Mouse (Mus musculus) testis, postnatal 14 days (tissue): ENCODE data around the gene C2.

Experiments used
- DNase-seq: peaks from one replicate; pipeline ENCODE4 v3.0.0; 2021; ENCODE audit warnings: low spot score

C2 gene

GRCm38 (mm10) chr17:34879336-34879879 is 18.7 kb downstream of the C2 start, which contains the start of gene Zbtb12:
Gene Zbtb12, plus strand, starts transcription at chr17:34879483.
- no peak for DNase-seq

GRCm38 (mm10) chr17:34874321-34874720 is 23.7 kb downstream of the C2 start:
- DNase-seq: no peak

DNA sequence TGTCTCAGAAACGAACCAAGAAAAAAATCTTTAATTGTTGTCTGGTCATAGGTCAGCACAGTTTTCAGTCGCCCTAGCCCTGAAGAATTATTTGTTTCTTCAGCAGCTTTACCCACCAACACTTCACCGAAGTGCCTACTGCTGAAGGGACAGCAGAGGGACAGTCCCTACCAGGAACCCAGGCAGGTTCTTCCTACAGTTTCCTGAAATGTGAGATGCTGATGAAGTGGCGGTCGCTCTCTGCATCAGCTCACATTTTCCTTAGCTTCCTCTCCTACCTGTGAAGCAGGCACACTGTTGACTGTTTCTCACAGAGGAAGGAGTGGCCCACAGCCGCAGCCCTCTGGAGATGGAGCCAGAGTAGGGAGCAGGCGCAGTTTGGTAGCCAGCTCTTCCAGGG is 32.1 kb downstream of the C2 start:
- no peak for DNase-seq

GRCm38 (mm10) chr17:34862416-34863081 is 35.5 kb downstream of the C2 start, which contains the start of gene Cfb:
Gene Cfb, minus strand, starts transcription at chr17:34862518.
- DNase-seq: no peak

DNA sequence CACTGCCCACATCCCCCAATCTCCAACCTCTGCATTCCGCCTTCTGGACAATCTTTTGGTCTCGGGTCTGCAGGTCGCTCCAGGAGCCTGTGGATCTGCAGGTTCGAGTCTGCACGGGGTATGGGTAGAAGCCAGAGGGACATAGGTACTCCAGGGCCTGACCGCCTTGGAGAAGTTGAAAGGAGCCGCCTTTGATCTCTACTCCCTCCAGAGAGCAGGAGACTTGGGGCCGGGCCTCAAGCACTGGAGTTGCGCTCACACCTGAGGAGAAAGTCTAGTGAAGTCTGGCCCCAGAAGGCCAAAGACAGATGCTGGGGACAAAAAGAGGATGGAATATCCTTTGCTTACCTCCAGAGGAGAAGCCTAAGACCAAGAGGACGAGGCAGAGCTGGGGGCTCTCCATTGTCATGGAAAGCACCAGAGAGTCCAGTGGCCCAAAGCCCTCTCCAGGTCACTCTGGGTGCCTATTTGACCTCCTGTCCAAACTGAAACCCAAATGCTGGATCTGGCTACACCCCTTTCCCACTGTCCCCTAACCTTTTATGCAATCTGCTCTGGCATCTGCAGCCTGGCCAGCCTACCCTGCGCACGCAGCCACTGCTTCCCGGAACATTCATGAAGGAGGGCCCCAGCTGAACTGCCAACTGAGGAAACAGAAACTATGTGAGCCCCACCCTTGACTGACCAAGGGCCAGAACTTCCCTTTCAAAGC is 36.2 kb downstream of the C2 start:
- DNase-seq: no peak

GRCm38 (mm10) chr17:34860514-34860913 is 37.6 kb downstream of the C2 start:
- no peak for DNase-seq

GRCm38 (mm10) chr17:34858670-34859069 is 39.4 kb downstream of the C2 start:
- no peak for DNase-seq

- no peak for DNase-seq
Measured at GRCm38 (mm10) chr17:34855825-34856224, 42.2 kb downstream of the C2 start.

DNA sequence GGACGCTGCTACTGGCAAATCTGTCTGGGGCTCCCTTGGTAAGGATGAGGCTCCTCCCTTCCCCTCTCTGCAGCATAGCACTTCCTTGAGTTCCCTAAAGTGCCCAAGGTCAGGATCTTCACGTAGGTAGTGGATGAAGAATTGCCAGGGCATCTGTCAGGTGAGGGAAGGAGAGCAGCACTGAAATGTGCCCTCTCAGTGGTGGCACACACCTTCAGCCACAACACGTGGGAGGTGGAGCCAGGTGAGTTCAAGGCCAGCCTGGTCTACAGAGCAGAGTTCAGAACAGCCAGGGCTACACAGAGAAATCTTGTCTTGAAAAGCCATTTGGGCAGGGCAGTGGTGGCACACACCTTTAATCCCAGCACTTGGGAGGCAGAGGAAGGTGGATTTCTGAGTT is 43.3 kb downstream of the C2 start:
- no peak for DNase-seq

GRCm38 (mm10) chr17:34853511-34853910 is 44.6 kb downstream of the C2 start:
- DNase-seq: no peak

GRCm38 (mm10) chr17:34850517-34851125 is 47.4 kb downstream of the C2 start:
- no peak for DNase-seq

- DNase-seq: peak; percentile 97
Measured at GRCm38 (mm10) chr17:34849722-34850516, 48.1 kb downstream of the C2 start, which contains the start of the genes Skiv2l and Nelfe. Gene Skiv2l, minus strand, starts transcription at chr17:34850210. Gene Nelfe, plus strand, starts transcription at chr17:34850391.

DNA sequence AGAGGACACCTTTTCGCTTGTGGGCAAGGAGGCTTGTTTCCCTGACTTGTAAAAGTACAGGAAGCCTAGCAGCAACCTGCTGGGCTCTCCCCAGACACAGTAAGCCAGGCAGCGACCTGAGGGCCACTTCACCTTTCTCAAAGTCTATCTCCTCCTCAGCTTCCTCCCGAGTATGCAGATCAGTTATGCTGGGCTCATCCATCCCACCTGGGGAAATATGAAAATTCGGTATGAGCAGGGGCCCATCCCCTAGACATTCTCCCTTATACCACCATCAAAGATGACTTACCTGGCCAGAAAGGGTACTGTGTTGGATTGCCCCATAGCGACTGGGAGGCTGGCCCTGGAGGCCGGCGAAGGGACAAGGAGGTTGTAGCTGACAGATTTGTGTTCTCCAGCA is 50.5 kb downstream of the C2 start:
- DNase-seq: no peak

GRCm38 (mm10) chr17:34847192-34847591 is 50.9 kb downstream of the C2 start:
- no peak for DNase-seq

DNA sequence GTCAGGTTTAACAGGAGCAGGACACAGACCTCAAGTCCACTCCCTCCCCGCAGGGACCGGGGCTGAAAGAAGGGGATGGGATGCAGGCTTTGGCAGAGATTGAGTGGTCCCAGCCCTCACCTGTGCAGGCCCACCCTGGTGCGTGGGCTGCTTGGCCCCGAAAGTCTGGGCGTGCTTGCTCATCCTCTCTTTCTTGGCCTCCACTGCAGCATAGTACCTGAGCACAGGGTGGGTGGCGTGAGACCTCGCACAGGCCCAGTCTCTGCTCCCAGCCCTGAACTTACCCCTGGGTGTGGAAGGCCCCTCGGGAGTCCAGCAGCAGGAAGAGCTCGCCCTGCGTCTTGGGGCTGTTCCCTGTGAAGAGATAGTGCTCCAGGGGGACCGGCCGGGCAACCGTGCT is 53.2 kb downstream of the C2 start:
- DNase-seq: no peak

DNA sequence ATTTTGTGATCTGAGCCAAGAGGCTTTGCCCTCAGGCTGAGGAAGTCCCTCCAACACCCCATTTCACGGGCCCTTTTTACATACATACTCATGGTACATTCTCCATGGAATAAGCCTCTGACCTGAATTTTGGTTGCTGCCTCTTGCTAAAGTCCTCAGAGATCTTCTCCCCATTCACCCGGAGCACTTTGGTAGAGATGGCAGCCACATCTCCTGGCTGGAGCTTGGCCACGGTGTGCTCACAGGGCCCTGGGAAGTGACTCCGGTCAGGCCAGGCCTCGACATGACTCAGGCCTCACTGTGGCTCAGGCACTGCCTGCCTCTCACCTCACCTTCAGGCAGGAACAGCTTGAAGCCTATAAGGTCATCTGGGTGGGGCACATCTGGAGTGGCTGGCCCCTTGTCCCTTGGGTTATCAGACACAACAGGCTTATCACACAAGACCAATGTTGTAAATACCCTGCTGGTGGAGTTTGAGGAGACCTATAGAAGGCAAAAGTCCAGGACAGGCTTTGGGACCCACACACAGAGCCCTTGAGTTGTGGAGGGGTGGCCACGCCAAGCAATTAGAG is 57.2 kb downstream of the C2 start:
- DNase-seq: no peak

DNA sequence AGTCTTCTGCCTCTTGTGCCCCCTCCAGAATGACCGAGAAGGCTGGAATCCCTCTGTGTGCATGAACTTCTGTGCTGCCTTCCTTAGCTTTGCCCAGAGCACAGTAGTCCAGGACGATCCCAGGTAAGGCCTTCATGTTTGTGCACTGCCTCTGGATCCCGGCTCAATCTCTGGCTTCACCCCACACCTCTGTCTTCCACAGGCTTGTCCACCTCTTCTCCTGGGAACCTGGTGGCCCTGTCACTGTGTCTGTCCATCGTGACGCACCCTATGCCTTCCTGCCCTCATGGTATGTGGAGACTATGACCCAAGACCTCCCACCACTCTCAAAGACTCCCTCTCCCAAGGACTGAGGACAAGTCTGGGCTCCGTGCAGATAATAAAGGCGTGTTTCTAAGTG is 59.3 kb downstream of the C2 start:
- DNase-seq: no peak

DNA sequence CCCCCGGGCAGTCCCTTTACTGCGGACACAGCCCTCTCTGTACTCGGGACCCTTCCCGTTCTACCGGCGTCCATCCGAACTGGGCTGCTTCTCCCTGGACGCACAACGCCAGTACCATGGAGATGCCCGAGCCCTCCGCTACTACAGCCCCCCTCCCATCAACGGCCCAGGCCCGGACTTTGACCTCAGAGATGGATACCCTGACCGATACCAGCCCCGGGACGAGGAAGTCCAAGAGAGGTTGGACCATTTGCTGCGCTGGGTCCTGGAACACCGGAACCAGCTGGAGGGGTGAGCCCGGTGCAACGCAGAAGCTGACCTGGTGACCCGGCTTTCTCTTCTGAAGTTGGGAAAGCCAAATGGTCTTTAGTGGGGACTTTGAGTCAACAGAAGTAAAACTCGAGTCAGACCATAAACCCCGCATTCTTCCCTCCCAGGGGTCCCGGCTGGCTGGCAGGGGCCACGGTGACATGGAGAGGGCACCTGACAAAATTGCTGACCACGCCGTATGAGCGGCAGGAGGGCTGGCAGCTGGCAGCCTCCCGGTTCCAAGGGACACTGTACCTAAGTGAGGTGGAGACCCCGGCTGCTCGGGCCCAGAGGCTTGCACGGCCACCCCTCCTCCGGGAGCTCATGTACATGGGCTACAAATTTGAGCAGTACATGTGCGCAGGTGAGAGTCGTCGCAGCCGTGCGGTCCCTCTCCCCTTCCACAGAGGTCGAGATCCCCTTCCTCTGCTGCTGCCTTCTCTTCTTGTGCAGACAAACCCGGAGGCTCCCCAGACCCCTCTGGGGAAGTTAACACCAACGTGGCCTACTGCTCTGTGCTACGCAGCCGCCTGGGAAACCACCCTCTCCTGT is 60.4 kb downstream of the C2 start:
- no peak for DNase-seq

- DNase-seq: peak; percentile 96
Measured at GRCm38 (mm10) chr17:34836856-34837221, 61.2 kb downstream of the C2 start, which contains the start of the genes Stk19 and Dxo. Gene Stk19, minus strand, starts transcription at chr17:34836945. Gene Dxo, plus strand, starts transcription at chr17:34837019.

GRCm38 (mm10) chr17:34836155-34836855 is 61.8 kb downstream of the C2 start:
- DNase-seq: no peak
